Mouse (Mus musculus): ENCODE data around the gene Filip1.

Filip1 gene

DNA sequence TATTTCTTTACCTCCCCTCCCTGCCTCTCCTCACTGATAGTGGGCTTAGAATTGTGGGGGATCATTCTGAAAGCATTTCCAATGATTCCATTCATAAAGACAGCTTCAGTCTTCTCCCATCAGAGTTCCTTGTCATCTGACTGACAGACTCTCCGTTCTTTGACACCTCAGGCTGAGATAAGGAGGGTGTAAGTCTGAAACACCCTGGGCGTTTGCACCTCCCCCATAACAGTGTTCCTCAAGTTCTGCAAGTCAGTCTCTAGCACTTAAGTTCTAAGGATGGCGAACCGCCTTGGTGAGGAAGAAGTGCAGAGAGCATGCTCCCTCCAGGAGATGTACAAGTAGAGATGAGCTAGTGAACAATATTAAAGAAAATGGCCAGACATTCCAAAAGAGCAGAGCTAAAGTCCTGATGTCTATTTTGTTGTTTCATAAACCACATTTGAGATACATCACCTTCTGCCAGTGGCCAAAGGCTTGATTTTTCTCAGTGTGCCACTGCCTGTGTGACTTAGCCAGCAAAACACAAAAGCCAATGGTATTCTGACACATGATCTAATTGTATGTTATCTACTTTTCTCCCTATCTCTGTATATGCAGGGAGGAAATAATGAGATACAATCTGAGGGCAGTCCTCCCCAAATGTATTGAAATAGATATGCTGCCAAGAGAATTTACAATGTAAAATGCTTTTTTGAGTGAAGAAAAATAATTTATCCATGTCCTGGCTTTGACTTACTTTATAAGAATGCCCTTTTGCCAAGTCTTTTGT, 118.6 kb downstream of the Filip1 start:
- no peak for DNase-seq

DNA sequence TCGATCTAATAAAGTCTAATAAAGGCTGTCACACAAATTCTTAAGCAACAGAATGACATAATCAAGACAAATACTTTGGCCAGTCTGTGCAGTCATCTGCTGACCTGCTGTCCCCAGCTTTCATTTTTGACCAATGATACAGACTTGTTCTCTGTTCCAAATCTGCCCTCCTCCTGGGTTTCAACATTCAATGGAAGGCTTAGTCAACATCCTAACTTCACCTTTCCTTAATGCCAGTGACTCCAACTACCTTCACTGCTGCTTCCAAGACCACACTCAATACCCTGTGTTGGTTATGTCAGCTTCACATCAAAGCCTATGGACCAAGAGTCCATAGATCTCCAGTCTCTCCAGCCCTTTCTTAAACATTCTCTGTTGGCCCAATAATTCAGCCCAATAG, 120.5 kb downstream of the Filip1 start:
- no peak for DNase-seq

DNA sequence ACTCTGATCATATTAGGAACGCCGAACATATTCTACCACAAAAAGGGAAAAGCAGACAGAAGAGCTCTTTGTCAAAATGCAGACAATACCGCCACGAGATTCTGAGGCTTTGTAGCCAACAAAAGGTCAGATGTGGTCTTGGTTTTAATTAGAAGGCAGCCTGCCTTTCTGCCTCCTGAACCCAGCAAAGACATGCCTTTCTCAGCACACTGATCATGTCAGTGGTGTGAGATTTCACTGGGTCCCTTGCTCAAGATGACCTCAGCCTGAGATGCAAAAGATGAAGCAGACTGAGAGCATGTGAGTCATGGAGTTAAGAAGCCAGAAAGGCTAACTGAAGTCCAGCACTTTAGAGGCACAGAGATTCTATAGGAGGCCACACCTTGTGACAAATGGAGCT, 122.2 kb downstream of the Filip1 start:
- no peak for DNase-seq

DNA sequence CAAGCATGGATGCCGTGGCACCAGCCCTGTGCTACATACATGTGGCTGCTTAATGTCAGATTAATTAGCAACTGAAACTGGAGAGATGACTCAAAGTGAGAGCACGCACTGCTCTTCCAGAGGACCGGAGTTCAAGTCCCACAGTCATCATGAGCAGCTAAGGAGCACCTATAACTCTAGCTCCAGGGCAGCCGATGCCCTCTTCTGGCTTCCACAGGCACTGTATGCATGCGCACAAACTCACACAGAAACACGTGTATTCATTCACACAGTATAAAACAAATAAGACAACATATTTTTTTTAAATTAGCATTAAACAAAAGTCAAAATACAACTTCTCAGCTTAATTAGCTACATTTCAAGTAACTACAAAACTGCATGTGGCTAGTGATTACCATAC, 123.5 kb downstream of the Filip1 start:
- peak; percentile 15 for DNase-seq

DNA sequence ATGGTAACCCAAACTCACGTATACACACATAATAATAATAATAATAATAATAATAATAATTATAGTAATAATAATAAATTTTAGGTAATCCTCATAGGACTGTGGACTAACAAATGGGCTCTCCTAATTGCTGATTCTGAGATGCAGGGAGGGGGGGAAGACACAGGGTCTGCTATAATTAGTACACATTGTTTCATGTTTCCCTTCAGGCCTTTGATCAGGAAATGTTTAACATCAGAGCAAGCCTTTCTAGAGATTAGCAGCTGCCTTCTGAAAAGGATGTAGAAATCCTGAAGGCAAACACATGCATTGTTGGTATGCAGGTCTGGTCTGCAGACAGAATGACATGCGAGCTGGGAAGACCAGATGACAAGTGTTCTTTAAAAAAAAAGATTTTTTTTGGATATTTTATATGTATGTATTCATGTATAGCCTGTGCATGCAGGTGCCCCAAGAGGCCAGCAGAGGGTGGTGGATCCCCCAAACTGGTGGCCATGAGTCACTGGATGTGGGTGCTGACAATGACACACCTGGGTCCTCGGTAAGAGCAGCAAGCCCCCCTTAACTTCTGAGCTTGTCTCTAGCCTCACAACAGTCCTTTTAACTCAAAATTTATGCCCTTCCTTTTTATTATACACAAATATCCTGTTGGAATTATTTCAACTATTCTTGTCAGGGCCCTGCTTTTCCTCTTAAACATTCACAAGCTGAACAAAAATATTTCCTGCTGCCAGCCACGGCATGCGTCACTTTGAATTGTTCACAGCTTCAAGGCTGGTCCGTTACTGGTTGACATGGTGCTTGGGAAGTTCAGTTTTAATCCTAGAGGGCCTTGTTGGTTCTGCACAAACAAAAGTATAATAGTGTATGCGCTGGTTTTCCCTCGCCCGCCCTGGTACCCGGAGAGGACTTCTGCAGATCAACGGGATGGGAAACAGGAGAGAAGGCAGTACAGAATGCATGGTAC, 127.1 kb downstream of the Filip1 start:
- peak; percentile 55 for DNase-seq

DNA sequence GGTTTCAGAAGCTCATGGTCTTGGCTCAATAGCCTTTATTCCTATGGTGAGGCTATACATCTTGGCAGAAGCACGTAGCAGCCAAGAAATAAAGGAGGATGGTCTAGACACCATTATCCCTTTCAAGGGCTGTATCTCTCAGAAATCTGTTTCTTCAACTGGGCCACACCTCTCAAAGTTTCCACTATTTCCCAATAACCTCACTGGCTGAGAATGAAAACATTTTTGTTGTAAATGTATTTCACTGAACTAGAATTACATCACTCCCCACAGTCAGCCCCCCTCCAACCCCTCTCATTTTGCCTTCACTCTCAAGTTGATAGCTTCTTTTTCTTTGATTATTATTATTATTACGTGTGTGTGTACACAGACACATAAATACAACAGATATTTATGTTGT, 129.5 kb downstream of the Filip1 start:
- no peak for DNase-seq

DNA sequence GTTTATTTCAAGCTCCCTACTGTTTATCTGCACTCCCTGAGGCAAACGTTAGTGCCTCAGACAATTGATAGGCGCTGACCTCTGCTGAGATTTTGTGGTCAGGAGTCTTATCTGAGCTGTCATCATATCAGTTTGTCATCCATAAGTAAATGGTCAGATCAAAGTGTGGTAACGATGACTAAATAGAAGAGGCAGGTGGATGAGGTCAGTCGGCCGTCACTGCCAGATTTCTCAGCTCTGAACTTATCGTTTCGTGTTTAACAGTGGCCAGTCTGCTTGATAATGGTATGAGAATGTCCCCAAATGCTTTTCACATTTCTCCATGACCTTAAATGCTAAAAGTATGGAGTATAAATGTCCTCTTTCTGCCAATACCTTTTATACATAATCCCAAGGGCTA, 132.6 kb downstream of the Filip1 start:
- DNase-seq, result no peak

DNA sequence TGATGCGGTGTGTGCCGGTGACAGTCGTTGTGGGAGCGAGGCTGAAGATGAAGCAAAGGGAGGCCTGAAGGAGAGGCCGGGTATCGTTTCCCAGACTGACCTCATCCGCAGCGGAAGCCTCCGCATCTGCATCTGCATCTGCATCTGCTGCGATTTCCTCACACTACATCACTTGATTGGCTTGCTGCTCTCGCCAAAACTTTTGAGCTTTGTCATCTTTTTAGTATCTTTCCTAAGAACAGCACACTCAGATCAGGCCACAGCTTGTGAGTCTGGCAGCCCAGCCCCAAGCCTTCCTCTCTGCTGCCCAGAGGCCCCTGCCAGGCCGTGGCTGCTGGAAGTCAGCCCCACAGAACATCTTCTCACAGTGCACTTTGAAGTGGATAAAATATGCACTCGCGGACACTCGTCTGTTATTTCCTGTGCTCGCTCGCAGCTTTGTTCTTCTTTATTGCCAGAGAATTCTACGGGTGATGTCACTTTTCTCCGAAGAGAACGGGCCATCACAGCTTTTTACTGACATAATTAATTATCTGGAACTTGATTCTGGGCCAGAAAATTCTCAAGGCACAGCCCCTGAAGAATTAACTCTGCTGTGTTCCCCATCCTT, 137.0 kb downstream of the Filip1 start:
- DNase-seq, result no peak

DNA sequence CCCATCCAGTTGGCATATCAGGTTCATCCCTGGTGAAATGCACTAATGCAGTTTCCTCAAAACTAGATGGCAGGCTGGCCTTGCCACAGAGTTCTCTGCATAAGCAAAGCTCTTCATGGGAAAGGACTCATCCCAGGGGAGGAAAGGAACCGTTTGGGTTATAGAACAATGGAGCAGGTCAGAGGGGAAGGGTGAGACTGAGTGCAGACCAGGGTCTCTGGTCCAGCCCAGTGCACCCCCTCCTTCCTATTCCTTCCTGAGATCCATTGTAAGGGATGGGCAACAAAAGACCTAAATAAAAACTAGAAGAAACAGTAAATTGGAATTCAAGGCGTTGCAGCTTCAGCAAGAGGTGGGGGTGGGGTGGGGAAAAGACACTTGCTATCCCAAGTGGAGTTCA, 140.1 kb downstream of the Filip1 start:
- DNase-seq, result no peak

DNA sequence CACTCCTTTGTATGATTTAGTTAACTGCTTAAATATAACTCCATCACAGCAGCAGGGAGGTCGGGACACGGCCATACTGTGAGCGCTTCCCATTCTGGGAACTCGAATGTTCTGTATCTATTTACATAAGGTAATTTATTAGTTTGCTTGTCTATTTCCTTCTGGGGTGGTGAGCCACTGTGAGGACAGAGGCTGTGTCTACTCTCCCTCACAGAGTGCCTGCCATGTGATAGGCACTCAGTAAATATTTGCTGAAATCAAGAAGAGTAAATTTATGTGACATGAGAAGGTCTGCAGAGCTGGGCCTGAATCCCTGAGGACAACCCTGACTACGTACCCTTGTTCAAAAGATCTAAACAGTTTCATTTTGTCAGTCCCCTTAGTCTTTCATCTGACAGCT, 143.1 kb downstream of the Filip1 start:
- DNase-seq, result no peak

DNA sequence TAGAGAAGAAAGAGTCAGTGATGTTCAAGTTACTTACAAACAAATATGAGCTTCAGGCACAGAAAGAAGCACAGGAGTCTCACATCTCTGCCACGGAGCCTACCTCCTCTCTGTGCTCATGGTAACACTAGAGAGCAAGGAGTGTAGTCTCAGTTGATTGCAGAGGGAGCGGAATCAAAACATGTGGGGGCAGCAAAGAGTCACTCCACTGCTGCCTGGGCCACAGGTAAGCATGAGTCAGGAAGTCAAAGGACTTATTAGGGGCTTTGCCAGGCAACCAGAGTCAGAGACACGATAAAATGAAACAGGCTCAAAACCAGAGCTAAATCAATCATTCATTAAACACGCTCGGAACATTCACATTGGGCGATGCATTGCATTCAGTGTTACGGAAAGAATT, 146.7 kb downstream of the Filip1 start:
- peak; percentile 19 for DNase-seq

DNA sequence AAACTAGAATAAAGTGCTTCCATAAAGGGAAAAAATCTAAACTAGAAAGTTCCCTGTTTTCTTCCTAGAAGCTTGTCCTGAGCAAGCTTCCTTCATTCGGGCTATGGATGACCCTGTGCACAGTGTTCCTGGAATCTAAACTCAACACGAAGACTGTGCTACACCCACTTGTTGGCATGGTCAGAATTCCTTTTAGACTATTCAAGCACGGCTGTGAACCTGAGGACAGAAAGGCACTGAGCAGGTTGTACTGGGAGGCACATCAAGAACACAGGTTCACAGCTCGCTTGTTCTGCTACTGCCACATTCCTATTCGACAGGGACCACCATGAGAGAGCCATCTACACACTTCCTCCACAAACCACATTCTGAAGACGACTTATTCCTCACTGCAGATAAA, 150.1 kb downstream of the Filip1 start:
- no peak for DNase-seq

DNA sequence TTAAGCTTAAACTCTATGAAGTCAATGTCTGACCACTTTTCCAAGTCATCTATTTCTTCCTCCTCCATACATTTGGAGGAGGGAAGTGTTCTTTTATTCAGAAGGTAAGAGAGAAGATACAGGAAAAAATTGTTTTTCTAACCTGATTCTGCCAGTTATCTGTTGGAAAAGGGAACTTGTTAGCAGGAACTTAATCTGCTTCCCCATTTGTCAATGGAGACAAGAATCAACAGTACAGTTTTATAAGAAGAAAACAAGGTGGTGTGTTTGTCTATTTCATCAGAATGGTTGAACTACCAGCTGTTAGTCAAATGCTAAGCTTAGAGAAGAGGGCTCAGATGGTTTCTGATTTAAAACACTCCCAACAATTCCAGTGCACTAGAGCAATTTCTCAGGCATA, 165.6 kb downstream of the Filip1 start:
- no peak for DNase-seq

DNA sequence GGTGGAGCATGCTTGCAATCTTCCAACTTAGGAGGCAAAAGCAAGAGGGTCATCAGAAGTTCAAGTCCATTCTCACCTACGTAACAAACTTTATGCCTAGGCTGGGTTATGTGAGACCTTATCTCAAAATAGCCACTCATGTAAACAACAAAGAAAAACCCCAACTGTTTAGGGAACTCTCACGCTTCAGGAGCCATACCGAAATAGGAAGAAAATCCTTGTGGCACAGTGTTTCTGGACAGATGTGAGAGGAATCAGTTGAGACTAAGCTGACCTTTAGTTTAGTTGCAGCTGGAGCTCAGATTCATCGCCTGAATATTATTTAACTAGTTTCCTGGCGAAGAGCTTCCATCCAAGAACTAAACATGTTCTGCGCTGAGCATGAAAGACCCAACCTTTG, 170.0 kb downstream of the Filip1 start:
- no peak for DNase-seq

DNA sequence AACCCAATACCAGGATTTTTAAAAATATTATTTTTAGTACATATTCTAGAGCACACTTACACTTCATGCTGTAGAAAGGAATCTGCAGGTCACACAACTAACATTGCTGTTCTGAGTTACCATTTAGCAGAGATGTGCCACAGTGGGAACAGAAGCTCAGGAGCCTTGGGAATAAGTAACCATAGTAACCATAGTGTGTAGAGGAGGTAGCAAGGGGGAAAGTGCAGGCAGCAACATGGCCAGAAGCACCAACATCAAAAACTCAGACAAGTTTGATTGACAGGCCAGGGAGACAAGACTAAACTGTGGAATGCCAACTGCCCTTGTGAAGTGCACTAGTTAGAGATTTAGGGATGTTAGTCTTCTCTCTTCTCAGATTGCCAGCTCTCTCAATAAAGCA, 170.6 kb downstream of the Filip1 start:
- DNase-seq, result no peak

DNA sequence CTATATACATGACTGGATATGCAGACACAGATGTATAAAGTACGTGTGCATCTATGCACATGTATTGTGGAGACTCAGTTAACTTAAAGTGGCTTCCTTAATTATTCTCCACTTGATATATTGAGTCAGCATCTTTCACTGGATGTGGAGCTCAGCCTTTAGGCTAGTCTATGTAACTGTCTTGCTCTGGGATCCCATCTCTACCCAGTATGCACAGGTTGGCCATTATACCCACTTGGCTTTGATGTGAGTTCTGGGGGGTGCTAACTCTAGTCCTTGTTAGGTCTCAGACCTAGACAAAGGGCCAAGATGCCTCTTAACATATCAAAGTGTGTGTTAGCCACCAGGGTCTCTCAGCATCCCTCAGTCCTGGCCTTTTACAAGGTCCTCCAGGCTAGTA, 181.4 kb downstream of the Filip1 start:
- DNase-seq, result no peak

DNA sequence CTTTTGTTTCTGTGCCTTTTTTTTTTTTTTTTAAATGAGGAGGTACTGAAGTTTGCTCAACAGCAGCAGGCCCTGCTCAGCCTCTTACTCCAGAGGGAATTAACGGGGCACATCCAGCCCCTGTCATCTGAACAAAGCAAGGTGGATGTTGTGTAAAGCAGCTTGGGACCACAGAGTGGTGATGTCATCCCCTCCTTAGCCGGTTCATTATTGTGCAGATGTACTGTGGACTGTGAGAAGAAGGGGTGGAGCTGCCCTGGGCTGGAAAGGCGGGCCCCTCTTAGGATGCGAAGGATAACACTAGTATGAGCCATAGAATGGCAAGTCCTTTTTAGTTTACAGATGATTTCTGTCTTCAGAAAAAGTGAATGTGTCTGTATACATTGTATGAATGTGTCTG, 181.8 kb downstream of the Filip1 start:
- no peak for DNase-seq

DNA sequence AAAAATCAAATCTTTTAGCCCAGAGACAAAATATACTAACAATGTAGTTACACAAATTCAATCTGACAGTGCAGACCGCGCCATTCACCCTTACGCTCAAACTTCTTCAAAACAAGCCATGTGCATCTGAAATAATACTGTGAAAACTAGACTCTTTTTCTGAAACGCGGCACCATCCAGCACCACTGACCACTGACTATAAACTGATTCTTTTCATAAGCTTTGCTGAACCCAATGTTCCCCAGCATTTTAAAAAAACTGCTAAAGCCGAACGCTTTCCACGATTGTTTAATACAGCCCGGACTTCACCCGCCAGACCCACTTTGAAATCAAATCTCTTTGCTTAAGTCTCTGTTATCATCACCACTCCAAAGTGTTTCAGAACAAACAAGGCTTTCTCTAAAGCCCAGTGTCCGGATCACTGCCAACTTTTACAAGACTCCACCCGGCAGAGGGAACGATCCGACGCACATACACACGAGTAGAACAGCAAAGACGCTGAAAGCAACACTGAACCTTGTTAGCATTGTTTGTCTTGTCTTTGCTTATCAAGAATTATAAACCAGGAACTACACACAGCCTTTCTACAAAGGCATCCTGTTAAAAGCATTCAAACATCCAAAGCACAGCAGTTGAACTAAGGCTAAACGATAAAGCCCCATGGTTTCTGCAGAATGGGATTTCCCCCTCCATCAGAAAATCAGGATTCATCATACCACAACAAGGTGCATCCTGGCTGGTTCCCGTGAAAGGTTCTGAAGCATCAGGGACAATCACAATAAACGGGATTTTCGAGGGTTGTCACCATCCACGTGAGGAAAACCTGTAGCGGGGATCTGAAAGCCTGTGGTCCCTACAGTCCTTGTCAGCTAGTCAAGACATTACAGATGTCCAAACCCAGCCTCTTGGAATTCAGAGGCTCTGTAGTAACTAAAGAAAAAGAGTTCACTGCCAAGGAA, 182.5 kb downstream of the Filip1 start:
- no peak for DNase-seq

DNA sequence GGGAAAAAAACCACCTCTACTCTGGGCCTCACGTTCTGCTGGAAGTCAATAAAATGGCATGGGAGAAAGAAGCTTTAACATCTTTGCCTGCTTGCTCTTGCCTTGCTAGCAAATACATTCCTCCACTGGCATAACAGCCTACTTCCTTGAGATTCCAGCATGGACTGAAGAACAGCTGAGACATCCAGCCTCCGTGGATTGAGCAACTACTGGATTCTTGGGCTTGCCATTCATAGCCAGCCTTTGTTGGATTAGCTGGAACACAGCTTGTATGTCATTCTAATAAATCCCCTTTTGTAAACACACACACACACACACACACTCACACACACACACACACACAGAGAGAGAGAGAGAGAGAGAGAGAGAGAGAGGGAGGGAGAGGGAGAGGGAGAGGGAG, 185.6 kb downstream of the Filip1 start:
- no peak for DNase-seq

DNA sequence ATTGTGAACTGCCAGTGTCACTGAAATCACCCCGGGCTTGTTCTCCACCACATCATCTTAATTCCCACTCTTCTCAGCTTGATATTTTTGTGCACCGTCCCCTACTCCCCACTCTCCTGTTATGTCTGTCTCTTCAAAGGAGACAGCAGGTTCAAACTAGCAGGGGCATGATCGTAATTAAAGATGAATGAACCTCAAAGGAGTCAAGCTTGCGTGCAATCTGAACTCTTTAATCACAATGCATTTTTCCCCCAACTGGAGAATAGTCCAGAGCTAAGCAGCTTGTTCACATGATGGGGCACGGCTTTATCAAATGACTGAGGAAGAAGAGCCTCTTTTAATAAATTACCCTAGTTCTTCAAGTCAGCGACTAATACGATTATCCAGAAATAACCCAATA, 187.1 kb downstream of the Filip1 start:
- no peak for DNase-seq

DNA sequence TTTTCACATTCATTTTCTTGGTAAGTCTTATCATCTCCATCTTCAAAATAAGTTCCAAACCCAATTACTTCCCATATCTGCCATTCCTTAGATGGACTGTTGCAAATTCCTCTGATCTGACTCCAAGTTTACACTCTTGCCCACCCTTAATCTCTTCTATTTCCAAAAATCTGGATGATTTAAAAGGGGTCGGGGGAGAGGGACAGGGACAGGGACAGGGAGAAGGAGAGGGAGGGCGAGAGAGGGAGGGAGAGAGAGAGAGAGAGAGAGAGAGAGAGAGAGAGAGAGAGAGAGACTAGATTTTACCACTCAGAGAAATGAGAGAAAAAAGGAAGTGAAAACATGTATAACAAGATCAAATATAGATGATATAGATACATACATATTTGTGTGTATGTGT, 188.8 kb downstream of the Filip1 start:
- DNase-seq, result no peak

DNA sequence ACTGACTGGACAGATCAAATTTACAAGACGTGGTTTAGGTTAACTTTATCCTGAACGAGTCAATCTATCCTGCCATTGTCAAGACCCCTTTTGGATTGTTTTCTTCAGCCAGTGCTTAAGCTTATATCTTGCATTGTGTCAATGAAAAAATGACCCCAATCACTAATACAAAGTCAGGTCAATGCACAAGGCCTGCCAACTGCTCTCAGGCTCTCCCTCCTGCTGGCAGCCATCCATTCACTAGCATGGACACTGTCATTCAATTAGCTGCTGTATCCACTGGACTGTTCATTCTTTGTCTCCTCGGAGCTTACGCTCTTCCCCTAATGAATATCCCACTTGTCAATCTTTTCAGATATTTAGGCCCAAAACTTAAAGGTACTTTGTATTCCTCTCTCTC, 189.2 kb downstream of the Filip1 start:
- DNase-seq, result no peak

DNA sequence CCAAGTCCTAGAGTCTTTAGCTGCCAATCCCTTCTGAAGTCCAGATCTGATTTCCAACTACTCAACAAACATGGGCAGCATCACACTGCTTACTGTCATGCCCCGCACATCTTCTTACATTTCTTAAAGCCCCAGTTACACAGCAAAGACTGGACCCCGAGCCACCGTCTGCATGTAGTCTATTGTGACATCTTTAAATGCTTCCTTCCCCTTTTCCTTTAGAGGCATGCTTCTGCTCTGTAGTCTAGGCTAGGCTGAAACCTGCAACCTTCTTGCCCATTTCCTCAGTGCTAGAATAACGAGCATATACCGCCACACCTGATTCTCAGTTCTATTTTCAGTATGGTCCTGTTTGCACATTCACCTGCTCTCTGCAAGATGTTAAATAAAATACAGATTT, 196.2 kb downstream of the Filip1 start:
- no peak for DNase-seq

Data from thymus, postnatal 4 days (tissue).